Mouse (Mus musculus): ENCODE data around the gene Grid2. TPM values are rescaled to one million over a fixed set of nuclear protein-coding genes. Genes with fewer than 3 reads are reported as not detected.
"Not testable (repeated sequence)": the region's sequence is repeated elsewhere in the genome, so short reads cannot be mapped to it uniquely, and the experiment has no call there.

Gene Grid2
- total RNA-seq, 2 experiments from 2014 or later: 25.2 to 26.8 TPM

DNA sequence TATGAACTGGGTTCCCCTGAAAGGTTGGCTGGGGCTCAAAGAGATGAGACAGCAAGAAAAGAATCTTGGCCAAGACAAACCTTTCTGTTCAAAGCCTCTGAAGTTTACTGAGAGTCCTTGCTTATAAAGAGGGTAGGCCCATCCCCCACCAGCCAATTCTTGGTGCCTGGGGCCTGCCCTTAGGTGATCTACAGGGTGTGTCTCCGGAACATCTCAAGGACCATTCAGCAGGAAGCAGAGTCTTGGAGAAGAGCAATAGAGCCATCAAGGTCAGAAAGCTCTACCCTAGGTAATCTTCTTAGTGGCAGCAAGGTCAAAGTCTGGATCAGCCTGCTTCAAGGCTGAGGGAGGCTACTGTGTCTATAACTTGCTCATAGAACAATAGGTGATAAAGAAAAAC, 313.1 kb downstream of the Grid2 start:
- DNase-seq; intact Hi-C loops (cut with DNase I): not testable (repeated sequence)

DNA sequence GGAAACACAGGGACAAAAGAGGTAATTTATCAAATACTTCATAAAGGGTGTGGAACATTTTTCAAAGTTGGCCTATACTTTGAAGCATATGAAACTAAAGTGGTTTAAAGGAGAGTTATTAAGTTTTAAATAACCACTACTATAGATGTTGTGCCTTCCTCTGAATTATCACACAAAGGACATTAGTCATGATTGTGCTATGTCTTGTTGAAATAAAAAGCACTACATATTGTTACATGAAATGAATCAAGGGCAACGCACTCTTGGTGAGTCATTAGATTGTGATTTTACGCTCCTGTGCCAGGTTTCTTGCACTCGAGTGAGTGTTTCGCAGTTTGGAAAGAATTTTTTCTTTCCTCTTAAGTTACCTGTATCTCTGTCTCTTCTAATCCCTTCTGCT, 335.0 kb downstream of the Grid2 start:
- intact Hi-C loops (cut with DNase I): no loop called here

DNA sequence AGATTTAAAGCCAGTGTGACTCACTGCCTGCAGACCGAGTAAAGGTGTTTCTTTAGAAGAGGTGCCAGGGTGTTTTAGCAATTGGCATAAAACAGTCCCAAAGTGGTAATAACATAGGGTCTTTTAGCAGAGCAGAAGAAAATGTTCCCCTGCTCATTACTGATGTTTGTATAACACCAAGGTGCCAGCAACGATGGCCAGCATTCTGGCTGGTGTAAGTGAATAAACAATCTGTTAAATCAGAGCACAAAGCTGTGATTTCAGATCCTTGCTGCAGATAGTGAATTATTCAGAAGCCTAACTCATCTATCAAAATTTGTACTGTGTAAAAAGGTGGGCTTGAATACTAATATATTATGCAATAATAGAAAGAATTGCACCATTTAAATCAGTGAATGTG, 353.9 kb downstream of the Grid2 start:
- intact Hi-C loops (cut with DNase I): no loop called here
- DNase-seq: no peak

More for the DNA sequence above, 335.0 kb downstream of the Grid2 start:
- no peak for DNase-seq

DNA sequence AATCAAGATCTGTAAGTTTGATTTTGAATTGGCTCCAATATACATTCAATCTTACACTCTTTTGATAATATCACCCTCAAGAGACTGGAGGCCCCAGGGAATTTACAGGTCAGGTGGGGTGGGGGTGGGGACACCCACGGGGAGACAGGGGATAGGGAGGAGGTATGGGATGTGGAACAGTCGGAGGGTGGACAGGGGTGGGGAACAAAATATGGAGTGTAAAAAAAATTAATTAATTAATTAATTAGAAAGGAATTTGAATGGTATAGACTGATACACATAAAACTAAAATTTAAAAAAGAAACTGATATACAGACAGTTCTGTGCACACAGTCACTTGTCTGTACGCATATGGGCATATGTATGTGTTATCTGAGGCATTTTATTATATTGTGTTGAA, 380.3 kb downstream of the Grid2 start:
- intact Hi-C loops (cut with DNase I): no loop called here
- no peak for DNase-seq

DNA sequence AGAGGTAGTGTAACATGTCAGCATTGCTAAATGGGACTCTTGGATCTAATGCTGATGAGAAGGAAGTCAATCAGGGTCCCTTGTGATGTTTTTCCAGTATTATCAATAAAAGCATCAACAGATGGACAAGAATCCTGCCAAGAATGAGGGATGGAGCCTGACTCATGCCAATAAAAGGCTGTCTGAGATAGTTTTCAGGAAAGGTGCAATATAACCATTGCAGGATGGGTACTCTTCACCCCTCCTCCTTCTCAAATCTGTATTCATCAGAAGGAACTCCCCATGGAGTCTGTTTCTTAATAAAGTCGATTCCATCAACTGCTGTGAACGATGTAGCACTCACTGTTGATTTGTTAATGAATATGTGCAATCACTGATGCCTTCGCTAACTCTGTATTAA, 403.7 kb downstream of the Grid2 start:
- DNase-seq: no peak

DNA sequence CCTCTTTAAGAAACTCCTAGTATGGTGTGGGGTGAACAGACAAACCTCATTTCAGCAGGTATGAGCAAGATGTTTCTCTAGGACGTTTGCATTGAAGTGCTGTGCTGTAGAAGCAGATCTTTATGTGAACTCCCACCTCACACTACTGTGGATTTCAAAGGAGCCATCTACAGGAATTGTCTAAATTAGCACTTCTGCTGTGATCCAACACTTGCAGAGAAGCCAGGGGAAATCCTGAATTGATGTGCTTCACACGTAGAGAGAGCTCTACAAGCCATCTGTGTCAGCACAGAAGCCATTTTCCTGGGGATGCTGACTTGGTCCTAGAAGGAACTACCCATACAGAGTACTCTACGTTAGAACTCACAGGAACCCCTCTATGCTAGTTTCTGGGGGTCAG, 430.0 kb downstream of the Grid2 start:
- intact Hi-C loops (cut with DNase I): no loop called here
- DNase-seq: no peak

More for the DNA sequence above, 403.7 kb downstream of the Grid2 start:
- intact Hi-C loops (cut with DNase I): no loop called here

DNA sequence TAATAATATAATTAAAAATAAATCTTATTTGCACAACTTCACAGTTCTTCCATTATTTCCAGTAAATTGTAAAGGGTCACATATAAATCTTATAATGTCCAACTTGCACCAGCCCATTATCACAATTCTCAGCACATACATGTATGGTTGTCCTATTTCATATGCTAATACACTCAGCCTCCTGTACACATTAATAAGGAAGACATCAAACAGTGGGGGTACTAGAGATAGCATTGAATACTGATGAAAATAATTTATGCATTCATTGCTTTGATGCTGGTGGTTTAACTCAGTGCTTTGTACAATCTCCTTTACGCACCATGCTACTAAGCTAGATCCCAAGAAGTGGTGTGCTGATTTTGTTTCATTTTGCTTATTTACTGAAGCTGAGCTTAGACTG, 446.0 kb downstream of the Grid2 start:
- intact Hi-C loops (cut with DNase I): no loop called here
- DNase-seq: no peak

DNA sequence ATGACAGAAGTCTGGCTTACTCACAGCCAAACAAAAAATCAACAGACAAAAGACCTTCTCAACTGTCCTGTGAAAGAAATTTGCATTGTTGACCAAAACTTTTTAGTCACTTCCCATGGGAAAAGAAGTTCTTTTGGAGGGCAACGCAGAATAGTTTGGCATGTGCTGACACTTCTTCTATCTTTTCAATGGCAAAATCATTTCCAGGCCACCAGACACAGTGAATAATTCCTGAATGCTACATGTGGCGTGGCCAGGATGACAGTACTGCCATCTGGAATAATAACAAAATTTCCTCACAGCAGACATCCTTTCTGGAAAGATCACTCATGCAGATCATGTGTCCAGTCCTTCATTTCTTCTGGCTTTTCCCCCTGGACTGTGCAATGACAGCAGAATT, 478.1 kb downstream of the Grid2 start:
- DNase-seq: peak; percentile 21
- intact Hi-C loops (cut with DNase I): no loop called here

DNA sequence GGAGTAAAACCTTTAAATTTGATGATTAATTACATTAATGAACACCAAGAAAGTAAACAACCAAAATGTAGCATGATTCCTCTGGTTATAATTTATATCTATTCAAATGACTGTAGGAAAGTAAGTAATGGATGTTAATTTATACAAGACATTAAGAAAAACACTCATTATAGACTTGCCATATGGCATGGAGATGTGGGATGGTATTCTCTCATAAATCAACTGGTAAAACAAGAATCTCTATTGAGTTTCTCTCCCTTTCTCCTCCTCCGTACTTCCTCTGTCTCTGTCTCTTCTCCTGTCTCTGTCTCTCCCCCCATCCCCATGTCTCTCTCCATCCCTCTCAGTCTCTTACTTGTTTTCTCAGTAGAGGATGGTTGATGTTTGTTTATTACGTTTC, 506.9 kb downstream of the Grid2 start:
- no peak for DNase-seq
- intact Hi-C loops (cut with DNase I): no loop called here

DNA sequence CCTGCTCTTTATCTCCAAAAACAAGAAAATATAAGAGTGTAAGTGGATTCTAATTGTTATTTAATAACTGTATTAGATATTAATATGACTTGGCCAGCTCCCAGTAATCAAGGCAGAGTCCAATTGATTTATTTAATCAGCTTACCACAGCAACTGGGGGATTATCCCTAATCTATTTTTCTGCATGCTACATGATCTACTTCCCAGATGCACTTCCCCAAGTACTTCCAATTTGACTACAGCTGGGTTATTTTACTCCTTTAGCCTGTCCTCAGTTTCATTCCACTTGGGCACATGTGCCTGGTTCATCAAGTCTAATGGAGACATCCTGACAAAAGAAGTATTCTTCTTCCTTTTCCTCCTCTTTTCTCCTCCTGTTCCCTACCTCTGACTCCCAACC, 539.0 kb downstream of the Grid2 start:
- intact Hi-C loops (cut with DNase I): no loop called here
- no peak for DNase-seq

DNA sequence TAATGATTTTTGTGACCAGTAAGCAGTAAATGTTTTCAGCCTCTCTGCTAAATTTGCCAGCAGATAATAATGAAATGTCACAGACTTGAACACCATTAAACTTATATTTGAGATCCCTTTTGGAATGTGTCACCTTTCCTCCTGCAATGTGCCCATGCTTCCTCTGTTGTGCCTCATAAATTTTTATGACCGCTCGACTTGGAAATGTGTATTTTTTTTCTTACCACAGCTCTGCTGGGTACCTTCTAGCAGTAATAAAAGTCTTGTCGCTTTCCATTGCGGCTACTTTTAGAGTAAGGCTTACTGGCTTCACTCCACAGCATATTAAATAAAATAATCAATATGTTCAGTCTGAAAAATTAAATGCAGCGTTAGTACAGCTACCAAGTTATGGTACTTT, 564.6 kb downstream of the Grid2 start:
- DNase-seq: no peak
- intact Hi-C loops (cut with DNase I): no loop called here

DNA sequence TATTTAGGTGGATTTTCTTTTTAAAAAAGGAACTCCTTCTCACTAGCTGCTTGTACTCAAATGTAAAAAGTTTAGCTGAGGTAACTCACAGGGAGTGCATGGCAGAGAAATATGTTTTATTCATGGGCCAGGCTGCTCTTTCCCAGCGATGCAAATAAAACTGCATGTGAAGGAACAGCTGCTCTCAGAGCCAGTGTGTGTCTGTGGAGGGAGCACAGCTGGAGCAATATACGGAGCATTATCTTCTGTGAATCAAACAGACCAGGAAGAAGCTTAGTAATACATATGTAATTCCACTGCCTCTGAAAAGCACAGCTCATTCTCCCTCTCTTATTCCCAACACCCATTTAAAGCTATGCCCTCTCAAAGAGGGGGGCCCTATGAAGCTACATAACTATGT, 607.0 kb downstream of the Grid2 start:
- intact Hi-C loops (cut with DNase I): no loop called here
- DNase-seq: no peak

DNA sequence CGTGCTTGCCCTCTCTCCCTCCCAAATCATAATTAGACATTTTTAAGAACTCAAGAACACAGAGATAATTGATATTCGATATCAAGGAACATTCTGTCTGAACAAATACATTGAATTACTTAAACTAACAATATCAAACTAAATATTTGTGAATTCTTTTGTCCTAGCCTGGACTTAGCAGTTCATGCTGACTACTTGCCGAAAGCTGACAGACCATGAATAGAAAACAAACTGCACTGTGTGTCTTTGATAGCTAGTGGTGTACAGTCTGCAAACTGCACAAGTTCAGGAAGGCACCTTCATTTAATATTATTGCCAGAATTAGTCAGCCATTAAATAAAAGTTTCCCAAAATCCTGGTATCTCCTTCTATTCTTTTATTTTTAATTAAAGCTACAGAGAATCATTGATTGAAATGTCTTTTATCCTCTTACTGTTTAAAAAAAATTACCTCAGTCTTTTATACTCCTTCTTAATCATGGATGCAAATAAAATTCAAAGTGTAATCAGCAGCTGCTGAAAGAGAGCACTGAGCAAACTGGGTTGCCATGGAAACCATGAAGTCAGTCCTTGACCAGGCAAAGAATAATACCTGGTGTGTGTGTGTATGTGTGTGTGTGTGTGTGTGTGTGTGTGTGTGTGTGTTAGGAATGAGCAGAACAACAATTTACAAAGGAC, 621.5 kb downstream of the Grid2 start:
- peak; percentile 8 for DNase-seq
- intact Hi-C loops (cut with DNase I): no loop called here

DNA sequence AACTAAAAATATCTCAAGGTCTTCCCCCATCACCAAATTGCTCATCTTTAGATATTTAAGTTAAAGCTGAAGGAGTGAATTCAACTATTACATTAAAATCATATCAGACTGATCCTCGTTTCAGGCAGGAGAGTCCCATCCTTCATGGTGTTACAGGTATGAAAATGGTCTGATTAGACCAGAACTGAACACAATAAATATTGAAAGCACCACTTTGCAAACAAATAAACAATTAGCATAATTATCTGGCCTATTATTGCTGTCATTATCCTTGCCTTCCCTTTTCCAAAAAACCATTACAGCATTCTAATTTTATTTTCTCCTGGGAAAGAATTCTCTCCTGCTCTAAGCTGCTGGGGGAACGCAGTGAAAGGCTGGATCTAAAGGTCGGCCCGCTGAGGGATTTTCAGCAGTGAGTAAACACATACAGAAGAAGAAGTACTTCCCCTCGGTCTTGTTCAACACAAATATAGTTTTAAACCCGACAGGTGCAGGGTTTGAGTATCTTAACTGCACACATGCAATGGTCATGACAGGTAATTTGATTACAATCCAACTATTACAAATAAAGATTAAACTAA, 622.2 kb downstream of the Grid2 start:
- intact Hi-C loops (cut with DNase I): no loop called here
- no peak for DNase-seq

DNA sequence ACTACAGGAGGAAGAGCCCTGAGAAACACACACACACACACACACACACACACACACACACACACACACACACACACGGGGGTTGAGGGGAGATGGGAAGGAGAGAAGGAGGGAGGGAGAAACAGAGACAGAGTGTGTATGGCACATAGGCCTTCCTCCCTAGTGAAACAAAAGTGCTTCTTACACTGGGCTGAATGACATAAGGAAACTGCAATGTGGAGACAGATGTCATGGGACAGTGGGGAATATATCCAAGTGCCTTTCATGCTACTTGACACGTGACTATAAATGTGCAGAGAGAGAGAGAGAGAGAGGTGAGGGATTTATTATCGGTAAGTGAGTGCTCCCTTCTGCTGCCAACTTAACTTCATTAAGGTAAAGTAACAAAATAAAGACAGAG, 639.0 kb downstream of the Grid2 start:
- no peak for DNase-seq
- intact Hi-C loops (cut with DNase I): no loop called here

DNA sequence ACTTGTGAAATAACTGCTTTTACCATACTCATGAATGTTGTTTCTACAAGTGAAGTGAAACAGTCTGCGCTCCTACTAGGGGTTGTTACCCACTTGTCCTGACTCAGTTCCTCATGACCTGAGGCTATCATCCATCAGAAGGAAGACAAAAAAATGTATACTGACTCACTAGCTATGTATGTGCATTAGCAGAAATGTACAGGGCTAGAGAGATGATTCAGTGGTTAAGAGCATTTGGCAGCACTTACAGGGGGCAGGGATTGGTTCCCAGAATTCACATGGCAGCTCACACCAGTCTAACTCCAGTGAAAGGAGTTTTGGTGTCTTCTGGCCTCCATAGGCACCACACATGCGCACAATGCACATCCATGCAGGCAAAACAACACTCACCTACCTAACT, 642.5 kb downstream of the Grid2 start:
- intact Hi-C loops (cut with DNase I): no loop called here
- no peak for DNase-seq

DNA sequence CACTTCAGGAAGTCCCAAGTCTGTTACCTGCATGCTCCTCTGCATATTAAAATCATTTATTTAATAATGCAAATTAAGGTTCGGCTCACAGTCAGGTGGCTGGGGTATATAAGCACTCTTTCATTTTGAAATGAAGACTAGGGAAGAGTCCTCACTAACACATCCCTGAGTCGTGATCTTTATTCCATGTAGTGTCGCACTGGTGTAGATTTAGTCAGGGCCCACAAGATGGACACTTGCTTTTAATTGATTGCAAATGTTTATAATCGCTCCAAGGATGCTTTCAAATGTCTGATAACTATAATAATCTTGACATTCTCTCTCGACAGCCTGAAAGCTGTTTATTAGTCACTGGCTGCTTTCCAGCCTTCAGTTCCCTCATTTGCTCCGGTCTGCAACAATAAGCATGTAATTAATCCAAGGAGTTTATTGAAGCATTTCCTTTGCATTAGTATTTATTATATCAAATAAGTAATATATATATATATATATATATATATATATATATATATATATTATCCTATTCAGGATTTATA, 661.4 kb downstream of the Grid2 start:
- intact Hi-C loops (cut with DNase I): no loop called here
- DNase-seq: no peak

DNA sequence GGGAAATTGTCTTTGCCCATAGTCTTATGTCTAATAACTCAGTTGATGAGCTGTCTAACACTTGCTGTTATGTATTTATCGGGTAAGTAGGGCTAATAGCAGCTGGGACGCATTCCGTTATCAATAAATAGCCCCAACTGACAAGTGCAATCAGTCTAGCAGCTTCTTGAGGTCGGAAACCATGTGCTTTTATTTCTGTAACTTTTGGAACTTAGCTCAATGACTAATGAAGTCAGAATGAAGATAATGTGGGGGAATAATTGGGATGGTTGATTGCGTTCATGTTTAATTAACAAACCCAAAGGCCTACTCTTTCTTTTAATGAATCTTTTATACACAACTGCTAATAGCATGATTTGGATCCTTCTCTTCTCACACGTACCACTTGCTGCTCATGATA, 666.3 kb downstream of the Grid2 start:
- intact Hi-C loops (cut with DNase I): no loop called here
- no peak for DNase-seq

DNA sequence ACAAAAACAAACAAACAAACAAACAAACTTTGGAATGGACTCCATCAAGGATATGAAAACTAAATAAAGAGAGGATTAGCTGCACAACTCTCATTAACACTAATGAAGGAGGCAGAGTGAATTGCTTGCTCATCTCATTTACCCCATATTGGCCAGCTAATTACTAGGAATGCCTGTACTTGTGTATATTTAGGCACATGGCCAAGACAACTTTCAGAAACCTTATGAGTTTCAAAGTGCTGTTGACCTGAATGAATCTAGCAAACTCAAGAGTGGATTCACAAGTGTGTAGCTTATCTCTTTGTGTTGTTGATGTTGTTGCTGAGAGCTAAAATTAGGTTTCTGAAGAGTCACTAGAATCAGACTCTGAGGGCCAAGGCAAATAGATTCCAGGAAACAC, 675.5 kb downstream of the Grid2 start:
- DNase-seq: no peak
- intact Hi-C loops (cut with DNase I): no loop called here

DNA sequence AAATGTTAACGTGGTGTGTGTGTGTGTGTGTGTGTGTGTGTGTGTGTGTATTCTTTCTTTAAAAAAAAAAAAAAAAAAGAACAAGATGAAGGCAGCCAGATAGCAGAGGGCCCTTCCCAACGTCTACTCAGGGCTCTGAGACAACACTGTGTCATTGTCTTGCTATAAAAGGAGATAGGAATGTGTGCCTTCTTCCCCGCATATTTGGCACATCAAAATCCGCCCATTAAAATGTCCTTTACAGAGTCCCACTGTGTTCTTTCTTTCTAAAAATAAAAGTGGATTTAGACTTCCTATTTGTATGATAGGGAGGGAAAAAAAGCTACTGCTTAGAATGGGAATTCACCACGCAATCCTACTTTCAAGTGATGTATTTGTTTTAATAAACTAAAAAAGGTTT, 691.0 kb downstream of the Grid2 start:
- intact Hi-C loops (cut with DNase I): no loop called here
- DNase-seq: no peak

DNA sequence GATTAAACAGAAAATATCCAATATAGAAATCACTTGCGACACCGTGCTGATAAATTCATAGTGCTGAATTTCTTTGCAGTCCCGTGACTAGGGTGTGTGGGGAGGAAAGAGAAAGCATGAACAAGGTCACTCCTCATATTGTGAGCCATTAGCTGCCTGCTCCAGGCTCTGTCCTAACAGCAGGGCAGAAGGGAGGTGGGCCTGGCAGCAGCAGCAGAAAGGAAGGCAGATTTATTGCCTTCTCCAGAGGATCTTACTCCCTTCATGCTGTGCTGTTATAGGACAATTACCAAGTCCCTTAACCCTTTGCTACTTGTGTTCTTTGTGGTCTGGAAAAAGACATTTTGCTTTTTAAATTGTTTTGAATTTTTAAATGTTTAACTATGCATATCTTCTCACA, 708.1 kb downstream of the Grid2 start:
- intact Hi-C loops (cut with DNase I): no loop called here
- DNase-seq: peak; percentile 43

DNA sequence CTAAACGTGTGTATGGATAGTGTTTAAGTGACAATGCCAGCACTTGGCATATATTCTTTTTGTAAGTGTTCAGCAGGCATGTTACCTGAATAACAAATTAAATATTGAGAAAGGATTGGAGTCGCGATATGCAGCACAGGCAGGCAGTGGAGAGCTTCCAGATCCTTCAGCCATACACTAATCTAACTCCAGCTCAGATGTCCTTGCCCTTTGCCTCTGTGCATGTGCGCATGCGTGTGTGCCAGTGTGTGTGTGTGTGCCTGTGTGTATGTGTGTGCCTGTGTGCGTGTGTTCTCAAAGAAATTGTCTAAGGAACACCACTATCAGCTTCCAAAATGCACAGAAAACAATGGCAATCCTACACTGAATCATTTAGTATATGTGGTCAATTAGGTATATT, 708.6 kb downstream of the Grid2 start:
- intact Hi-C loops (cut with DNase I): no loop called here
- peak; percentile 50 for DNase-seq

DNA sequence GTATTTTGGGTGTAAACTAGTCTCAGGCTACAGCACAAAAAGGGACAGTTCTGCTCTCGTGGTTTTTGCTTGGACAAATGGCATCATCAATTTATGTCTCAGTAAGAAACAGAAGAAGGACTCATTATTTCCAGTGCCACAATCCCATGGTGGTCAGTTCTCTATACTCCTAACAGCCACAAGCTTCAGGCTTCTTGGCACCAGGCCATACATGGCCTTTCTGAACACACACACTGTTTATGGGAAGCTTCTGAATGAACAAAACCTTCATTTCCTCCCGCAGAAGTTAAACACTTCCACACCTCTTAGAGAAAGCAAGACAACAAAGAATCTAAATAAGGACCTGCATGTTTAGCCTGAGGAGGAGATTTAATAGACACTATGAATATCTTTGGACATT, 709.1 kb downstream of the Grid2 start:
- peak; percentile 57 for DNase-seq
- intact Hi-C loops (cut with DNase I): no loop called here

All from left cerebral cortex, postnatal 4 days (tissue).